Mouse (Mus musculus) gonadal fat pad, adult 2 months (tissue): ENCODE results near the gene Ppp2r5d. TPM values are rescaled to one million over a fixed set of nuclear protein-coding genes. Genes with fewer than 3 reads are reported as not detected.

Source experiments
- DNase-seq: peaks from one replicate; pipeline ENCODE4 v3.0.0-alpha.2; 2012; ENCODE audit warnings: low read depth
- polyA plus RNA-seq: library from polyadenylated mRNA; depleted of rRNA; stranded (reverse); fragments of >200 nt; gene quantifications from 2 replicates; pipeline ENCODE4 v1.2.3, GENCODE M21; 2012; rRNA removed

Ppp2r5d gene
- polyA plus RNA-seq = 44.3 and 44.5 TPM in 2 replicates

GRCm38 (mm10) chr17:46704887-46705835 is at the start of gene Ppp2r5d:
Ppp2r5d (minus strand) TSS chr17:46705111.
- DNase-seq = peak; percentile 88

- DNase-seq = no peak
Observed at GRCm38 (mm10) chr17:46751794-46752556, 47.1 kb upstream of the Ppp2r5d start, which contains the start of gene Cnpy3. Cnpy3 (minus strand) TSS chr17:46752214.

GRCm38 (mm10) chr17:46751056-46751793 is 46.3 kb upstream of the Ppp2r5d start:
- DNase-seq = no peak

- DNase-seq = no peak
Observed at GRCm38 (mm10) chr17:46750580-46750979, 45.7 kb upstream of the Ppp2r5d start.

- no peak for DNase-seq
Observed at GRCm38 (mm10) chr17:46749282-46749681, 44.4 kb upstream of the Ppp2r5d start.

GRCm38 (mm10) chr17:46747806-46748205 is 42.9 kb upstream of the Ppp2r5d start:
- DNase-seq = no peak

GRCm38 (mm10) chr17:46747234-46747633 is 42.3 kb upstream of the Ppp2r5d start:
- no peak for DNase-seq

- DNase-seq = no peak
Observed at GRCm38 (mm10) chr17:46745506-46745905, 40.6 kb upstream of the Ppp2r5d start.

- DNase-seq = no peak
Observed at GRCm38 (mm10) chr17:46742986-46743385, 38.1 kb upstream of the Ppp2r5d start.

- no peak for DNase-seq
Observed at GRCm38 (mm10) chr17:46741305-46741704, 36.4 kb upstream of the Ppp2r5d start.

- no peak for DNase-seq
Observed at GRCm38 (mm10) chr17:46736160-46736559, 31.2 kb upstream of the Ppp2r5d start.

GRCm38 (mm10) chr17:46735287-46735686 is 30.4 kb upstream of the Ppp2r5d start:
- no peak for DNase-seq

GRCm38 (mm10) chr17:46734055-46734454 is 29.1 kb upstream of the Ppp2r5d start:
- no peak for DNase-seq

- no peak for DNase-seq
Observed at GRCm38 (mm10) chr17:46728904-46729318, 24.0 kb upstream of the Ppp2r5d start, which contains the start of gene Gnmt. Gnmt (minus strand) TSS chr17:46729168.

GRCm38 (mm10) chr17:46728496-46728895 is 23.6 kb upstream of the Ppp2r5d start:
- no peak for DNase-seq

- no peak for DNase-seq
Observed at GRCm38 (mm10) chr17:46728021-46728420, 23.1 kb upstream of the Ppp2r5d start.

GRCm38 (mm10) chr17:46727271-46727670 is 22.4 kb upstream of the Ppp2r5d start:
- no peak for DNase-seq

- no peak for DNase-seq
Observed at GRCm38 (mm10) chr17:46725731-46726645, 21.1 kb upstream of the Ppp2r5d start.

GRCm38 (mm10) chr17:46725273-46725672 is 20.4 kb upstream of the Ppp2r5d start:
- no peak for DNase-seq

GRCm38 (mm10) chr17:46724477-46725084 is 19.7 kb upstream of the Ppp2r5d start:
- no peak for DNase-seq
